Mouse (Mus musculus) heart, embryonic 14.5 days (tissue): ENCODE measurements around the gene Lman1l. TPM values are rescaled to one million over a fixed set of nuclear protein-coding genes. Genes with fewer than 3 reads are reported as not detected.

ENCODE experiments used
- ATAC-seq: fragments of 200-750 bp; cut with Nextera tagmentation; 2 replicates; pipeline ENCODE4 v1.8.0; 2017; ENCODE audit warnings: low read depth, moderate TSS enrichment; ENCODE audit not compliant: insufficient number of reproducible peaks, insufficient read depth, low FRiP score
- H3K27ac ChIP-seq, 2 experiments: fragments of 200-500 bp in 1 of 2; fragments of 300-500 bp in 1 of 2; sonication (generic) in 1 of 2; replicated peaks in 1 of 2; 2 replicates each; pipeline ENCODE4 v1.5.1; 2012 to 2014; ENCODE audit warnings: low read depth in 2 of 2, low read length in 2 of 2, control low read depth in 1 of 2, mild to moderate bottlenecking in 1 of 2, mixed read lengths in 1 of 2; ENCODE audit not compliant: control insufficient read depth in 1 of 2, insufficient read depth in 1 of 2
- H3K27me3 ChIP-seq: fragments of 300-500 bp; sonication (generic); 2 replicates; pipeline ENCODE4 v1.6.1; 2014; ENCODE audit warnings: mild to moderate bottlenecking, low read length, control low read depth; ENCODE audit not compliant: control insufficient read depth, insufficient read depth
- H3K36me3 ChIP-seq: fragments of 300-500 bp; sonication (generic); 2 replicates; pipeline ENCODE4 v1.6.1; 2014; ENCODE audit warnings: mild to moderate bottlenecking, control low read depth, low read length, mixed read lengths; ENCODE audit not compliant: control insufficient read depth, insufficient read depth
- H3K4me1 ChIP-seq, 2 experiments: fragments of 200-500 bp in 1 of 2; fragments of 300-500 bp in 1 of 2; sonication (generic) in 1 of 2; 2 replicates each; pipeline ENCODE4 v1.6.1; 2012 to 2014; ENCODE audit warnings: low read length in 2 of 2, control low read depth in 1 of 2, mixed read lengths in 1 of 2; ENCODE audit not compliant: control insufficient read depth in 2 of 2, insufficient read depth in 2 of 2
- H3K4me2 ChIP-seq: fragments of 300-500 bp; sonication (generic); 2 replicates; pipeline ENCODE4 v1.6.1; 2014; ENCODE audit warnings: mild to moderate bottlenecking, low read length
- H3K4me3 ChIP-seq, 2 experiments: fragments of 200-500 bp in 1 of 2; fragments of 300-500 bp in 1 of 2; sonication (generic) in 1 of 2; 2 replicates each; pipeline ENCODE4 v1.5.1; 2012 to 2014; ENCODE audit warnings: low read length in 2 of 2, mild to moderate bottlenecking in 2 of 2, control low read depth in 1 of 2, low read depth in 1 of 2, moderate library complexity in 1 of 2; ENCODE audit not compliant: control insufficient read depth in 1 of 2, insufficient read depth in 1 of 2
- H3K9ac ChIP-seq: fragments of 300-500 bp; sonication (generic); 2 replicates; pipeline ENCODE4 v1.6.1; 2014; ENCODE audit warnings: mild to moderate bottlenecking, low read length
- H3K9me3 ChIP-seq: fragments of 300-500 bp; sonication (generic); 2 replicates; pipeline ENCODE4 v1.6.1; 2016; ENCODE audit warnings: low read length, control low read depth; ENCODE audit not compliant: control insufficient read depth
- WGBS: fragments of 180-500 bp; shearing (Covaris S2); extraction: QIAGEN DNeasy Blood & Tissue Kit; methylation state at CpG from one replicate; pipeline ENCODE4 v1.1.7; 2014; 5-methylcytosine and 5-hydroxymethylcytosine counted together
- polyA plus RNA-seq: library from polyadenylated mRNA; unstranded; fragments of >200 nt; fragmentation: Nextera tagmentation; extraction: Ambion mirVana; gene quantifications from 2 replicates; pipeline ENCODE4 v1.2.1, GENCODE M21; 2014

Gene Lman1l
- polyA plus RNA-seq, 1 experiment from 2014 or later, result 0.12 TPM

- Histone ChIP-seq H3K4me3 (no peak overlapping the region), H3K36me3 (peaks cover 50% of the 10 kb centered on the region), H3K9me3 (no peaks in the 10 kb centered on the region), H3K4me1 (peaks cover 18 to 20% of the 10 kb centered on the region in 2 experiments), H3K9ac (no peak overlapping the region), H3K27me3 (no peaks in the 10 kb centered on the region), H3K27ac (no peak overlapping the region), H3K4me2 (no peak overlapping the region)
- WGBS, result 52% methylated on average over 12 of the region's 12 CpGs
- no peak for ATAC-seq
Observed at GRCm38 (mm10) chr9:57593454-57594173, 27.0 kb downstream of the Lman1l start.

GRCm38 (mm10) chr9:57590726-57591125, 29.8 kb downstream of the Lman1l start:
- Histone ChIP-seq H3K27ac (no peak overlapping the region), H3K4me2 (no peak overlapping the region), H3K9me3 (no peaks in the 10 kb centered on the region), H3K4me1 (peaks cover 5 to 9% of the 10 kb centered on the region in 2 experiments; a peak in 2 of 4 replicates), H3K9ac (no peak overlapping the region), H3K36me3 (peaks cover 67% of the 10 kb centered on the region), H3K27me3 (no peaks in the 10 kb centered on the region), H3K4me3 (no peak overlapping the region)
- WGBS, result 34% methylated on average over 5 of the region's 5 CpGs
- ATAC-seq, result no peak

GRCm38 (mm10) chr9:57589224-57590126, 31.1 kb downstream of the Lman1l start, which contains the start of gene Ulk3:
Gene Ulk3 (plus strand): TSS chr9:57589452.
- H3K4me1 ChIP-seq, result peaks cover 5 to 9% of the 10 kb centered on the region in 2 experiments; a peak in 2 of 4 replicates
- H3K9ac ChIP-seq, result peak within 1 kb of the TSS; percentile 90
- peak within 1 kb of the TSS; percentile 75 to 87 for H3K27ac ChIP-seq
- no peaks in the 10 kb centered on the region for H3K27me3 ChIP-seq
- H3K36me3 ChIP-seq, result peaks cover 66% of the 10 kb centered on the region
- ATAC-seq, result peak; percentile 75
- peak within 1 kb of the TSS; percentile 91 for H3K4me2 ChIP-seq
- H3K9me3 ChIP-seq, result no peaks in the 10 kb centered on the region
- WGBS, result under 1% methylated on average over 58 of the region's 58 CpGs
- peak within 1 kb of the TSS; percentile 65 to 91 for H3K4me3 ChIP-seq

GRCm38 (mm10) chr9:57584991-57585390, 35.6 kb downstream of the Lman1l start:
- Histone ChIP-seq H3K4me1 (peaks cover under 1 to 3% of the 10 kb centered on the region in 2 experiments; a peak in 2 of 4 replicates), H3K9ac (no peak overlapping the region), H3K27ac (no peak overlapping the region), H3K9me3 (no peaks in the 10 kb centered on the region), H3K36me3 (peaks cover 77% of the 10 kb centered on the region), H3K4me2 (no peak overlapping the region), H3K27me3 (no peaks in the 10 kb centered on the region), H3K4me3 (no peak overlapping the region)
- 85% methylated on average over 3 of the region's 3 CpGs for WGBS
- ATAC-seq, result no peak

- Histone ChIP-seq H3K27me3 (no peaks in the 10 kb centered on the region), H3K4me1 (peaks cover 0 to 2% of the 10 kb centered on the region in 2 experiments; a peak in 1 of 4 replicates), H3K4me2 (no peak overlapping the region), H3K27ac (no peak overlapping the region), H3K9me3 (no peaks in the 10 kb centered on the region), H3K36me3 (peaks cover 53% of the 10 kb centered on the region), H3K4me3 (no peak overlapping the region), H3K9ac (no peak overlapping the region)
- ATAC-seq, result no peak
- WGBS, result 74% methylated on average over 6 of the region's 6 CpGs
Observed at GRCm38 (mm10) chr9:57577144-57577849, 43.3 kb downstream of the Lman1l start.

GRCm38 (mm10) chr9:57575577-57575976, 45.0 kb downstream of the Lman1l start:
- ATAC-seq, result no peak
- no peak overlapping the region for H3K27ac ChIP-seq
- peaks cover 0 to 2% of the 10 kb centered on the region in 2 experiments; a peak in 1 of 4 replicates for H3K4me1 ChIP-seq
- H3K9me3 ChIP-seq, result no peaks in the 10 kb centered on the region
- H3K36me3 ChIP-seq, result peaks cover 36% of the 10 kb centered on the region
- H3K9ac ChIP-seq, result no peak overlapping the region
- H3K4me2 ChIP-seq, result no peak overlapping the region
- H3K27me3 ChIP-seq, result no peaks in the 10 kb centered on the region
- H3K4me3 ChIP-seq, result no peak overlapping the region
- WGBS, result 74% methylated on average over 3 of the region's 3 CpGs

- Histone ChIP-seq H3K4me3 (no peak overlapping the region), H3K4me2 (no peak overlapping the region), H3K9me3 (no peaks in the 10 kb centered on the region), H3K36me3 (peaks cover 24% of the 10 kb centered on the region), H3K4me1 (peaks cover 0 to 2% of the 10 kb centered on the region in 2 experiments; a peak in 1 of 4 replicates), H3K9ac (no peak overlapping the region), H3K27ac (no peak overlapping the region), H3K27me3 (no peaks in the 10 kb centered on the region)
- no peak for ATAC-seq
Observed at GRCm38 (mm10) chr9:57574397-57574796, 46.2 kb downstream of the Lman1l start.
